Mouse (Mus musculus) erythroblast, embryonic 14.5 days (primary cell): Measurements from ENCODE around the gene Vwa7. TPM values are rescaled to one million over a fixed set of nuclear protein-coding genes. Genes with fewer than 3 reads are reported as not detected.

ENCODE experiments used
- H3K27me3 ChIP-seq: 2 replicates; pipeline ENCODE4 v1.6.1; 2012; ENCODE audit warnings: inconsistent platforms; ENCODE audit not compliant: control insufficient read depth
- H3K36me3 ChIP-seq: 2 replicates; pipeline ENCODE4 v1.6.1; 2012; ENCODE audit warnings: mild to moderate bottlenecking, inconsistent platforms; ENCODE audit not compliant: control insufficient read depth
- H3K4me1 ChIP-seq: 2 replicates; pipeline ENCODE4 v1.6.1; 2012; ENCODE audit warnings: inconsistent platforms; ENCODE audit not compliant: control insufficient read depth
- H3K4me3 ChIP-seq: replicated peaks from 2 replicates; pipeline ENCODE3; 2012; ENCODE audit warnings: moderate library complexity, mild to moderate bottlenecking, inconsistent platforms
- H3K9me3 ChIP-seq: 2 replicates; pipeline ENCODE4 v1.6.1; 2012; ENCODE audit warnings: low read length, inconsistent platforms, mixed read lengths; ENCODE audit not compliant: control insufficient read depth
- GATA1 ChIP-seq: IDR thresholded peaks from 2 replicates; pipeline ENCODE4 v1.6.1; 2012; ENCODE audit warnings: low read length, inconsistent platforms, mixed read lengths
- TAL1 ChIP-seq: IDR thresholded peaks from 3 replicates; pipeline ENCODE4 v1.6.1; 2012; ENCODE audit warnings: low read length, inconsistent platforms, mixed read lengths
- polyA plus RNA-seq: library from polyadenylated mRNA; stranded (reverse); fragments of >175 nt; gene quantifications from 2 replicates; pipeline ENCODE4 v1.2.3, GENCODE M21; 2012

Gene Vwa7
- polyA plus RNA-seq, 1 experiment = 0.01 TPM

DNA sequence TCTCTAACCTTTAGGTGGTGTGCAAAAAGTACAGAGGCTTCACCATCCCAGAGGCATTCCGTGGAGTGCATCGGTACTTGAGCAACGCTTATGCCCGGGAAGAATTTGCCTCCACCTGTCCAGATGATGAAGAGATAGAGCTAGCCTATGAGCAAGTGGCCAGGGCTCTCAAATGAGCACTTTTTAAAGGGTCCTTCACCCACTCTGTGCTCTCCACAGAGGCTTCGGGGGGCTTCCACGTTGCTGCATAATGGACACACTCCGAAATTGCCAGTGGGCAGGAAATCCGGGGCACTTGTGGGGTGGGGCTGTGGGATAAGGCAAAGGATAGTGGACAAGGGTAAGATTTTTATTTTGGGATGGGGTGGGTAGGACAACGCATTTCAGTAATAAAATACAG, 41.9 kb downstream of the Vwa7 start:
- Histone ChIP-seq H3K27me3 (peaks cover 18% of the 10 kb centered on the region), H3K4me1 (peaks cover 59% of the 10 kb centered on the region), H3K4me3 (no peak overlapping the region), H3K9me3 (no peaks in the 10 kb centered on the region), H3K36me3 (peaks cover 46% of the 10 kb centered on the region)
- TF ChIP-seq GATA1 = no peak
- no peak for TF ChIP-seq TAL1

DNA sequence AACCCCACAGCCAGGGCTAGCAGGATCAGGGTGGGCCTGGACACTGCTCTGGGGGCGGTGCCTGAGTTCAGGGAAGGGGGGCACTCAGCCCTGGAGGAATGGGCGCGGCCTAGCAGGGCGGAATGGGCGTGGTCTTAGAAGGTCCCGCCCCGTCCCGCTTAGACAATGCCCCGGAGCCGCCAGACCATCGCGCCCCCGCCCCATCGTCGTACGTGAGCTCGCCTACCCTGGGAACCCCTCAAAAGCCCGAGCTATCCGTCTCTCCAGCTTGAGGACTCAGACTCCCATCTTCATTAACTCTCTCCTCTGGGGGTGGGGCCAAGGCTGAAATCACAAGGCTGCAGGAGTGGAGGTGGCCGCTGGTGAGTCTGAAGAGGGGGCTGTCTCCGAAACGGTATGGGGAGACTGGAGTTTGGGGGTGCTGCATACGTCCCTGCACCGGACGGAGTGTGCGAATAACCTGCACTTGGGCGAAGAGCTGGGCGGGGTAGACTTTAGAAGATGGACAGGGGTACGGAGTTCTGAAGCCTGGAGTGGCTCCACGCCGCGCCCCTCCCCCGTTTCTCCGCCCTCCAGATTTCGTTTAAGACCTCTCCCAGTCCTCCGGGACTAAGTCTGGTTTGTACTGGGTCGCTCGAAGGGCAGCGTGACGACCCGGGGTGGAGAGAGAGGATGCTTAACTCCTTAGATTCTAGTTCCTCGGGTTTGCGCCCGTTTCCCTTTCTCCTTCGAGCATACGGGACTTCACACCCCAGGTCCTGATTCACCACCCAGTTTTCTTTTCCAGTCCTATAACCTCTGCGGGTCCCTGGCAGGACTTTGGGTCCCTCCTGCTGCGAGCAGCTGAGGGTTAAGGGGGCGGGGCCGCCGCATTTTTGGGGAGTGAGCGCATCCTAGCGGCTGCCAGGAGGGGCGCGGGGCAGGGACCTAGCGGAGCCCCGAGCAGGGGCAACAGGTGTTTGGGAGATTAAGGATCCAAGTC, 42.8 kb downstream of the Vwa7 start, which contains the start of gene Ddah2:
Gene Ddah2, plus strand, starts transcription at position 125 of the 982 bp plus-strand sequence.
- peak within 1 kb of the TSS; percentile 64 for H3K4me3 ChIP-seq
- peaks cover 57% of the 10 kb centered on the region for H3K4me1 ChIP-seq
- H3K27me3 ChIP-seq = peaks cover 27% of the 10 kb centered on the region
- H3K36me3 ChIP-seq = peaks cover 39% of the 10 kb centered on the region
- H3K9me3 ChIP-seq = no peaks in the 10 kb centered on the region
- TF ChIP-seq GATA1 (no peak), TAL1 (no peak)

DNA sequence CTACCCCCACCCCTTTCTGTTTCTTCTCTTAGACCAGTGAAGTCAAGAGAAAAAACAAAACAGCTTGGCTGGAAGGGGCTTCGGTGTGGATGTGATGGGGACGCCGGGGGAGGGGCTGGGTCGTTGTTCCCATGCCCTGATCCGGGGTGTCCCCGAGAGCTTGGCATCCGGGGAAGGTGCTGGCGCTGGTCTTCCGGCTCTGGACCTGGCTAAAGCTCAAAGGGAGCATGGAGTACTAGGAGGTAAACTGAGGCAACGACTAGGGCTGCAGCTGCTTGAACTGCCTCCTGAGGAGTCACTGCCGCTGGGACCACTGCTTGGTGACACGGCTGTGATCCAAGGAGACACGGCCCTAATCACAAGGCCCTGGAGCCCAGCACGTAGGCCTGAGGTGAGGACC, 43.7 kb downstream of the Vwa7 start:
- Histone ChIP-seq H3K4me3 (no peak overlapping the region), H3K36me3 (peaks cover 33% of the 10 kb centered on the region), H3K4me1 (peaks cover 62% of the 10 kb centered on the region)

DNA sequence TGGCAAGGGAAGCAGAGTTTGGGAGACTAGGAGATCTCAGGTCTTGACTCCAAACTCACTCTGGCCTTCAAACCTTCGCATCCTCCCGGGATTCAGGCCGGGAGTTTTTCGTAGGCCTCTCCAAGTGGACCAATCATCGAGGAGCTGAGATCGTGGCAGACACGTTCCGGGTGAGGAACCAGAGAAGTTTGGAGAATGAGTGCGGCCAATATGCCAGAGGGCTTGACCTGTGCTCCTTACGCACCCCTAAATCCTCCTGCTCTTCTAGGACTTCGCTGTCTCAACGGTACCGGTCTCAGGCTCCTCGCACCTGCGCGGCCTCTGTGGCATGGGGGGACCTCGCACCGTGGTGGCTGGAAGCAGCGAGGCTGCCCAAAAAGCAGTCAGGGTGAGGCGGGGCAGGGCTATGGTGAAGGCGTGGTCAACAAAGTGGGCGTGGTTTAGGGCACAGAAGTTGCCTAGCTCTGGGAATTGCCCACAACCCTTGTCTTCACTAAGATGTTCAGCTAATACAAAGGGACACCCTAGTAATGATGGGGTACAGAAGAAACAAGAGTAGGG, 44.4 kb downstream of the Vwa7 start:
- no peak for TF ChIP-seq TAL1
- no peak for TF ChIP-seq GATA1
- peaks cover 26% of the 10 kb centered on the region for H3K36me3 ChIP-seq
- no peak overlapping the region for H3K4me3 ChIP-seq
- peaks cover 43% of the 10 kb centered on the region for H3K27me3 ChIP-seq
- peaks cover 64% of the 10 kb centered on the region for H3K4me1 ChIP-seq
- H3K9me3 ChIP-seq = no peaks in the 10 kb centered on the region; the same call in 1 of the 2 replicates

More for the DNA sequence above, 43.7 kb downstream of the Vwa7 start:
- TF ChIP-seq GATA1 (no peak), TAL1 (no peak)
- peaks cover 36% of the 10 kb centered on the region for H3K27me3 ChIP-seq
- H3K9me3 ChIP-seq = no peaks in the 10 kb centered on the region; the same call in 1 of the 2 replicates

DNA sequence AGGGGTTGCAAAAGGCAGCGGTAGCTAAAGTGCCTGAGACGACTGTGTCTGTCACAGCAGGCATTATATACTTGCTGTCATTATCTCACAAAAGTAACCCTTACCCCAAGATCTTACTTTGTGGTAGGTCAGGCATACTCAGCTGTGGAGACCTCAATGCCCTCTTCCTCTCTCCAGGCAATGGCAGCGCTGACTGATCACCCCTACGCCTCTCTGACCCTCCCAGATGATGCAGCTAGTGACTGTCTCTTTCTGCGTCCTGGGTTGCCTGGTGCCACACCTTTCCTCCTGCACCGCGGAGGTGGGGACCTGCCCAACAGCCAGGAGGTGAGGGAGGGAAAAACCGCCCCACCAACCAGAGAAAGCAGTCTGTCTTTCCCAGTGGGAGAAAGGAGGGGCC, 44.9 kb downstream of the Vwa7 start:
- Histone ChIP-seq H3K4me3 (no peak overlapping the region), H3K4me1 (peaks cover 63% of the 10 kb centered on the region), H3K27me3 (peaks cover 48% of the 10 kb centered on the region), H3K9me3 (no peaks in the 10 kb centered on the region; the same call in 1 of the 2 replicates), H3K36me3 (peaks cover 22% of the 10 kb centered on the region)
- TF ChIP-seq GATA1 = no peak
- no peak for TF ChIP-seq TAL1

DNA sequence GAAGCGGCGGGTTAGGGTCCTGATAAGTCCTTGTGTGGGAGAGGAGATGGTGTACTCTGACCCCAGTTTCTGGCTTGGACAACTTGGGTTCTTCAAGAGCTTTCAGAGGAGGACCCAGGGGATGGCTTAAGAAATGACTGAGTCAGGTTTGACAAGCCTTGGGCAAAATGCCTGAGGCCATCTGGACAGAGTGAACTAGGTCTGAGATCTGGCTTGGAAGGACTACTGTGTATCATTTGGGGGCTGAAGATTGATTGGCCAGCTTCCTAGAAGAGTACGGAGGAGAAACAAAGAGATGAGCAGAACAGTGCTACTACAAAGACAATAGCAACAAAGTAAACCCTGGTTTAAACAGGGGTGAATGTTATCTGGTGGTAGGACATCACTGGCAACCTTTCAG, 47.1 kb downstream of the Vwa7 start:
- Histone ChIP-seq H3K4me3 (no peak overlapping the region), H3K36me3 (peaks cover 7% of the 10 kb centered on the region), H3K27me3 (peaks cover 70% of the 10 kb centered on the region), H3K9me3 (no peaks in the 10 kb centered on the region; the same call in 1 of the 2 replicates), H3K4me1 (peaks cover 57% of the 10 kb centered on the region)
- TF ChIP-seq GATA1 = no peak
- no peak for TF ChIP-seq TAL1

DNA sequence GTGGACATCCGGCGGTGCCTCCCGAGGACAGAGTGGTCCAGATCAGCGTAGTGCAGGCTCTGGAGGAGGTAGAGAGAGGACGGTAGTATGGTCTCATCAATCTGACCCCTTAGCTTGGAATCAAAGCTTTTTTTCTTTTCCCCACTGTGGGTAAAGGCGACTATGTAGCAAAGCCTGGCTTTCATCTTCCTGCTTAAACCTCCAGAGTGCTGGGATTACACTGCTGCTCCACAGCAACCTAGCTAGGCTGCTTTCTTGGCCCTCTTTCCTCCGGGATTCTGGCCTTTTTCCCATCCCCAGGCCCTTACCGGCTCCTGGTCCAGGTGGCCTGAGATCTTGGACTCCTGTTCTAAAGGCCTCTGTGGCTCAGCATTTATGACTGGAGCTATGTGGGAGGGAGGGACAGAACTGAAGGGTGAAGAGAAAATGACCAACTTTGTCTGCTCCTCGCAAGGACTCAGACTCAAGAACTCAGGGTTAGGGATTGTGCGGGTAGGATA, 48.0 kb downstream of the Vwa7 start:
- TF ChIP-seq GATA1 (no peak), TAL1 (no peak)
- no peak overlapping the region for H3K4me3 ChIP-seq
- H3K27me3 ChIP-seq = peaks cover 79% of the 10 kb centered on the region
- no peaks in the 10 kb centered on the region; the same call in 1 of the 2 replicates for H3K9me3 ChIP-seq
- H3K4me1 ChIP-seq = peaks cover 48% of the 10 kb centered on the region
- peaks cover 5% of the 10 kb centered on the region for H3K36me3 ChIP-seq

DNA sequence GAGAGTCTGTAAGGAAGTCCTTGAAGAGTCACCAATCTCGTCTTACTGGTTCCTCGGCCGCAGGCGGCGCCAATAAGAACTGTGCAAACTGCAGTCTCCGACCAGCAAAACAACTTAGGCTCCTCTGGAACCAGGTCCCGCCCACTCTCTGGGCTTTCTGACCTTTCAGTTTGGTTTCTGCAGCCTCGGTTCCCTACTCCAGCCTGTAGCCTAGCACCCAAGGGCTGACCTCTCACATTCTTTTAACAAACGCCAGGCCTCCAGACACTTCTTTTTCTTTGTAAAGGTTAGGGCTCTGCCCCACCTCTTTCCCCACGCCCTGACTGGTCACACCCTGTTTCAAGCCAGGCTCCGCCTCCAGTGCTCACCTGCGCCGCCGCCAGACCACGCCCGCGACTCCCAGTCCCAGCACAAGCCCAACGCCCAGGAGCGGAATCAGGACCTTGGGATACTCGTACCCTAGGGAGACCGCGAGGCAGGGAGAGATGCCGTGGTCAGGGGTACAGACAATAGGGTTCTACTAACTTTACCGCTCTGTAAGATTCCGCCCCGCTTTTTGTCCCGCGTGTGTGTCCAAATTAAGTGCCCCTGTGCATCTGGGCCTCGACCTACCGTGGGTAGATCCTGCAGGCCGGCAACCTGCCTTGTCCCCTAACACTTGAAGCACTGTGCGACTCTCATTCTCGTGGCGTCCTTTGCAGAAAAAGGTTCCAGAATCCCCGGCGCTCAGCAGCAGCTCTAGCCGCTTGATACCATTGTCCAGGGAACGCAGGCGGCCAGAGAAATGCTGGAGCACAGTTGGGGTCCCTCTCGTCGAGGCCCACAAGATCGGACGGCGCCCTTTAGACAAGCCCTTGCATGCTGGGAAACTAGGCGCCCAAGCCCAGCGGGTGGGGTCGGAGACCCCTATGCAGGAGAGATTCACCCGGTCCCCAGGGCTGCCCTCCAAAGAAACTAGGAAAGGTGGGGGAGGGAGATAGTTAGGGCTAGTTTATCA, 48.9 kb downstream of the Vwa7 start, which contains the start of gene Ly6g6c:
Gene Ly6g6c, plus strand, starts transcription at position 438 of the 997 bp plus-strand sequence.
- Histone ChIP-seq H3K4me3 (peak within 1 kb of the TSS; percentile 23), H3K4me1 (peaks cover 40% of the 10 kb centered on the region), H3K36me3 (peaks cover 5% of the 10 kb centered on the region), H3K27me3 (peaks cover 79% of the 10 kb centered on the region), H3K9me3 (no peaks in the 10 kb centered on the region; the same call in 1 of the 2 replicates)
- TF ChIP-seq TAL1 (no peak), GATA1 (no peak)
